Mouse (Mus musculus): ENCODE data around the gene Bpi. TPM values are rescaled to one million over a fixed set of nuclear protein-coding genes. Genes with fewer than 3 reads are reported as not detected.

Bpi gene
- polyA plus RNA-seq, 1 experiment from 2014 or later, result not detected

DNA sequence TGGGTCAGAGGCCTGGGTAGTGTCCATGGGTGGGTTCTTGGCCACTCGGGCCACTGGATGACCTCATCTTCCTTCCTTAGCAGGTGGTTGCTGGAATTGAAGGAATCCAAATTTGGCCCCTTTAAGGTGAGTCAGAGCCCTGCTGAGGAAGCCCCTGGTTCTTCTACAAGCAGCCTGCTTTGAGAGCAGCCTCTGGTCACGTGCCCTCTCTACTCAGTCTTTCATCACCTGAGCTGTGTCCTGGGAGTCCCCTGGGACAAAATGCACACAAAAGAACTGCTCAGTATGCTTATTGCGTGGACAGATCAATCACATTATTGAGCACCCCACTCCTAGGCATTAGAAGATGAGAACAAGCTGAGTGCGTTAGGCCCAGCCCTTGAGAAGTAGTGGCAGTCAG, 19.0 kb downstream of the Bpi start:
- no peaks in the 10 kb centered on the region for H3K36me3 ChIP-seq (ENCODE audit: control insufficient read depth, insufficient read depth, low read length)
- no peaks in the 10 kb centered on the region for H3K9me3 ChIP-seq (ENCODE audit: control insufficient read depth, low read length)
- ATAC-seq, result no peak
- no peak overlapping the region for H3K27ac ChIP-seq (ENCODE audit: low read length)
- no peaks in the 10 kb centered on the region for H3K4me1 ChIP-seq (ENCODE audit: control insufficient read depth, insufficient read depth, low read length)
- no peaks in the 10 kb centered on the region for H3K27me3 ChIP-seq (replicated peaks; ENCODE audit: control insufficient read depth, insufficient read depth, low read length)
- 74% methylated on average over 4 of the region's 4 CpGs for WGBS
- no peak overlapping the region for H3K4me2 ChIP-seq (ENCODE audit: low read depth, low read length)
- no peak overlapping the region for H3K4me3 ChIP-seq (ENCODE audit: low read length)
- no peak overlapping the region for H3K9ac ChIP-seq (ENCODE audit: low read depth, low read length)

- no peak overlapping the region for H3K27ac ChIP-seq (ENCODE audit: low read length)
- no peak overlapping the region for H3K9ac ChIP-seq (ENCODE audit: low read depth, low read length)
- H3K4me1 ChIP-seq (ENCODE audit: control insufficient read depth, insufficient read depth, low read length), result no peaks in the 10 kb centered on the region
- no peaks in the 10 kb centered on the region for H3K9me3 ChIP-seq (ENCODE audit: control insufficient read depth, low read length)
- no peak for ATAC-seq
- H3K4me2 ChIP-seq (ENCODE audit: low read depth, low read length), result no peak overlapping the region
- H3K4me3 ChIP-seq (ENCODE audit: low read length), result no peak overlapping the region
- H3K36me3 ChIP-seq (ENCODE audit: control insufficient read depth, insufficient read depth, low read length), result no peaks in the 10 kb centered on the region
- H3K27me3 ChIP-seq (replicated peaks; ENCODE audit: control insufficient read depth, insufficient read depth, low read length), result no peaks in the 10 kb centered on the region
- 87% methylated on average over 4 of the region's 4 CpGs for WGBS
Observed at GRCm38 (mm10) chr2:158279656-158280055, 21.8 kb downstream of the Bpi start.

GRCm38 (mm10) chr2:158281497-158282205, 23.8 kb downstream of the Bpi start:
- Histone ChIP-seq H3K27me3 (replicated peaks; ENCODE audit: control insufficient read depth, insufficient read depth, low read length) (no peaks in the 10 kb centered on the region), H3K4me2 (ENCODE audit: low read depth, low read length) (no peak overlapping the region), H3K4me1 (ENCODE audit: control insufficient read depth, insufficient read depth, low read length) (no peaks in the 10 kb centered on the region), H3K9ac (ENCODE audit: low read depth, low read length) (no peak overlapping the region), H3K27ac (ENCODE audit: low read length) (no peak overlapping the region), H3K9me3 (ENCODE audit: control insufficient read depth, low read length) (no peaks in the 10 kb centered on the region), H3K36me3 (ENCODE audit: control insufficient read depth, insufficient read depth, low read length) (no peaks in the 10 kb centered on the region), H3K4me3 (ENCODE audit: low read length) (no peak overlapping the region)
- no peak for ATAC-seq
- 62% methylated on average over 16 of the region's 16 CpGs for WGBS

- 76% methylated on average over 7 of the region's 7 CpGs for WGBS
- H3K4me3 ChIP-seq (ENCODE audit: low read length), result no peak overlapping the region
- ATAC-seq, result no peak
- no peaks in the 10 kb centered on the region for H3K27me3 ChIP-seq (replicated peaks; ENCODE audit: control insufficient read depth, insufficient read depth, low read length)
- H3K4me1 ChIP-seq (ENCODE audit: control insufficient read depth, insufficient read depth, low read length), result no peaks in the 10 kb centered on the region
- no peak overlapping the region for H3K27ac ChIP-seq (ENCODE audit: low read length)
- no peak overlapping the region for H3K9ac ChIP-seq (ENCODE audit: low read depth, low read length)
- no peaks in the 10 kb centered on the region for H3K9me3 ChIP-seq (ENCODE audit: control insufficient read depth, low read length)
- H3K36me3 ChIP-seq (ENCODE audit: control insufficient read depth, insufficient read depth, low read length), result no peaks in the 10 kb centered on the region
- H3K4me2 ChIP-seq (ENCODE audit: low read depth, low read length), result no peak overlapping the region
Observed at GRCm38 (mm10) chr2:158283136-158283535, 25.2 kb downstream of the Bpi start.

DNA sequence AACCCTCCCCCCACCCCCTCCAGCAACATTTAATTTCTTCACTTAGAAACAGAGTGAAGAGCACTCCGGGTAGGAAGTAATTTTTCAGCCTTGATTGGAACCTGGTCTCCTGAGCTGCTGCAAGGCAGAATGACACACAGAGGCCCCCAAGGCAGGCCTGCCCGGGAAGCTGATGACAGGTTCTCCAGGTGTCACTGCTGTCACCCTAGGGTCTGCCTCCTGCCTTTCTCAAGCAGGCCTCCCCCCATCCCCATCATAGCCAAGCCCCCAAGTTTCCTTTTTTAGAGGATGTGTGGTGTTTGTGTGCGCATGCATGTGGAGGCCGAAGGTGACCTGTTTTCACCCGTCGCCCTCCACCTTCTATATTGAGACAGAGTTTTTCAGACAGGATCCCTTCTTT, 25.9 kb downstream of the Bpi start:
- no peaks in the 10 kb centered on the region for H3K4me1 ChIP-seq (ENCODE audit: control insufficient read depth, insufficient read depth, low read length)
- no peaks in the 10 kb centered on the region for H3K9me3 ChIP-seq (ENCODE audit: control insufficient read depth, low read length)
- no peaks in the 10 kb centered on the region for H3K27me3 ChIP-seq (replicated peaks; ENCODE audit: control insufficient read depth, insufficient read depth, low read length)
- 81% methylated on average over 6 of the region's 6 CpGs for WGBS
- H3K27ac ChIP-seq (ENCODE audit: low read length), result no peak overlapping the region
- H3K4me3 ChIP-seq (ENCODE audit: low read length), result no peak overlapping the region
- H3K4me2 ChIP-seq (ENCODE audit: low read depth, low read length), result no peak overlapping the region
- H3K9ac ChIP-seq (ENCODE audit: low read depth, low read length), result no peak overlapping the region
- ATAC-seq, result no peak
- no peaks in the 10 kb centered on the region for H3K36me3 ChIP-seq (ENCODE audit: control insufficient read depth, insufficient read depth, low read length)

DNA sequence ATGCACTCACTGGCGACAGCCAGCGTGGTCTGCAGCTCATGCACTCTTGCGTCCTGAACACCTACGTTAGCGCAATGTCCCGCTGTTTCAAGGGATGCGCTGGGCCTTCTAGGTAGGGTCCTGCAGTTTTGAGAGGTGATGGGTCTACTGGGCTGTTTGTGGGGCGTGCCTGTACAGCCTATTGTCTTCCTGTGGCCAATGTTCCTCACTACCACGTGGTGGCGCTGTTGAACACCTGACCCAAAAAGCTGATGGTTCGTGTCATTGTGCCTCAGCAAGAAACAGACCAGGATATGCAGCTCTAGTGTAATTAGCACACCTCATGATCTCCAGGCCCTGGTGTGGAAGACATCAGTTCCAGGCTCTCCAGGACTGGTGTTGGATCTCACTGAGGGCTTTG, 26.7 kb downstream of the Bpi start:
- 19% methylated on average over 11 of the region's 11 CpGs for WGBS
- ATAC-seq, result 0 out of 2 replicates have a peak, but pooled peaks have one; percentile 23
- Histone ChIP-seq H3K4me1 (ENCODE audit: control insufficient read depth, insufficient read depth, low read length) (no peaks in the 10 kb centered on the region), H3K27ac (ENCODE audit: low read length) (no peak overlapping the region), H3K36me3 (ENCODE audit: control insufficient read depth, insufficient read depth, low read length) (no peaks in the 10 kb centered on the region), H3K27me3 (replicated peaks; ENCODE audit: control insufficient read depth, insufficient read depth, low read length) (no peaks in the 10 kb centered on the region), H3K4me3 (ENCODE audit: low read length) (no peak overlapping the region), H3K9me3 (ENCODE audit: control insufficient read depth, low read length) (no peaks in the 10 kb centered on the region), H3K9ac (ENCODE audit: low read depth, low read length) (no peak overlapping the region), H3K4me2 (ENCODE audit: low read depth, low read length) (no peak overlapping the region)

GRCm38 (mm10) chr2:158285655-158286054, 27.8 kb downstream of the Bpi start:
- WGBS, result 65% methylated on average over 6 of the region's 6 CpGs
- H3K27me3 ChIP-seq (replicated peaks; ENCODE audit: control insufficient read depth, insufficient read depth, low read length), result no peaks in the 10 kb centered on the region
- ATAC-seq, result no peak

DNA sequence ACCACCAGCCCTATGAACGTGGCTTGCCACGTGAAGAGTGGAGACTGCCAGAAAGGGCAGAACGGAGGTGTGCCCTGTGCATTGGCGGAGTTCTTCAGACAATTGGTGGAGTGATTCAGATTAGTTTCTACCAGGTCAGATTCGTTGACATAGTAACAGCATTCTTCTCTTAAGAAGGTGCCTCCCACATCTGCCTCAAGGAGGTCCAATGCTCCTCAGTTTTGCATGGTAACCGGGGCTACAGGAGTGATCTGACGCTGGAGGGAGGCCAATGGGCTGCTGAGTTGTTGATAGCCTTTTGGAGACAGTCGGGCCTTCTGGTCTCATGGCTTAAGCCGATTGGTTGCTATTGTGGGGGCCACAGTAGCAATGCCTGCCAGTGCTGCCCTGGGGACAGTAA, 37.8 kb downstream of the Bpi start:
- 55% methylated on average over 9 of the region's 9 CpGs for WGBS
- no peaks in the 10 kb centered on the region for H3K36me3 ChIP-seq (ENCODE audit: control insufficient read depth, insufficient read depth, low read length)
- no peaks in the 10 kb centered on the region for H3K9me3 ChIP-seq (ENCODE audit: control insufficient read depth, low read length)
- no peak overlapping the region for H3K4me2 ChIP-seq (ENCODE audit: low read depth, low read length)
- no peaks in the 10 kb centered on the region for H3K27me3 ChIP-seq (replicated peaks; ENCODE audit: control insufficient read depth, insufficient read depth, low read length)
- no peak overlapping the region for H3K9ac ChIP-seq (ENCODE audit: low read depth, low read length)
- no peak for ATAC-seq
- no peak overlapping the region for H3K27ac ChIP-seq (ENCODE audit: low read length)
- H3K4me3 ChIP-seq (ENCODE audit: low read length), result no peak overlapping the region
- no peaks in the 10 kb centered on the region for H3K4me1 ChIP-seq (ENCODE audit: control insufficient read depth, insufficient read depth, low read length)

More at GRCm38 (mm10) chr2:158285655-158286054, 27.8 kb downstream of the Bpi start:
- Histone ChIP-seq H3K27ac (ENCODE audit: low read length) (no peak overlapping the region), H3K4me2 (ENCODE audit: low read depth, low read length) (no peak overlapping the region), H3K36me3 (ENCODE audit: control insufficient read depth, insufficient read depth, low read length) (no peaks in the 10 kb centered on the region), H3K4me3 (ENCODE audit: low read length) (no peak overlapping the region), H3K9ac (ENCODE audit: low read depth, low read length) (no peak overlapping the region), H3K4me1 (ENCODE audit: control insufficient read depth, insufficient read depth, low read length) (no peaks in the 10 kb centered on the region), H3K9me3 (ENCODE audit: control insufficient read depth, low read length) (no peaks in the 10 kb centered on the region)

DNA sequence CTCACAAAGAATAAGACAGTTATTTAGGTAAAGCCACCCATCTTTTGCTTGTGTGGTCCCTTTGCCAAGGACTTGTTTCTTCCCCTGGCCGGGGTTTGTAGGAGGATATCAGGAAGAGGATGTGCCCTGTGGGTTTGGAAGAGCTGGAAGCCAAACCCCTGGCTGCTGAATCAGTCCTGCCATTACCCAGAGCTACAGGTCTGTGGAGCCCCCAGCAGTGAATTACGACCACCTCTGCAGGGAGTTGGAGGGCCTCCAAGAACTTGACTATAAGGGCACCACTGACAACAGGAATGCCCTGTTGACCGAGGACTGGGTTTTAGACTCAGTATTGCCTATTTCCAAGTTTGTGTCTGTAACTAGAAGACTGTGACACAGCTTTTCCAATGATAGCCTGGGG, 41.3 kb downstream of the Bpi start:
- H3K4me2 ChIP-seq (ENCODE audit: low read depth, low read length), result no peak overlapping the region
- no peak overlapping the region for H3K9ac ChIP-seq (ENCODE audit: low read depth, low read length)
- WGBS, result 84% methylated on average over 3 of the region's 3 CpGs
- H3K27me3 ChIP-seq (replicated peaks; ENCODE audit: control insufficient read depth, insufficient read depth, low read length), result no peaks in the 10 kb centered on the region
- no peaks in the 10 kb centered on the region for H3K4me1 ChIP-seq (ENCODE audit: control insufficient read depth, insufficient read depth, low read length)
- no peaks in the 10 kb centered on the region for H3K36me3 ChIP-seq (ENCODE audit: control insufficient read depth, insufficient read depth, low read length)
- no peak overlapping the region for H3K4me3 ChIP-seq (ENCODE audit: low read length)
- no peak overlapping the region for H3K27ac ChIP-seq (ENCODE audit: low read length)
- no peak for ATAC-seq
- no peaks in the 10 kb centered on the region for H3K9me3 ChIP-seq (ENCODE audit: control insufficient read depth, low read length)

DNA sequence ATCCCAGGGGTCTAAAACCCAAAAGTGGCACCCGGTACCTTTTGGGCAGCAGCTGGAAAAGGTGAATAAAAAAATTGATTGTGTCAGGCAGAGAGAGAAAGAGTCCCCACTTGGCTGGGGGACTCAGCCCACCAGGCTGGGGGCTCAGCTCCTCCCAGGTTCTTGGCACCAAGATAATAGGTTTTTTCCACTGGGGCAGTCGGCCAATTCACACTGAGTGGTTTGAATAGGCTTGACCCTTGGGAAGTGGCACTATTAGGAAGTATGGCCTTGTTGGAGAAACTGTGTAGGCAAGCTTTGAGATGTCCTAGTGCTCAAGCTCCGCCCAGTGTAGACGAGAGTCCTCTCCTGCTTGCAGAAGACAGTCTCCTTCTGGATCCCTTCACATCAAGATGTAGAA, 41.8 kb downstream of the Bpi start:
- WGBS, result 81% methylated on average over 4 of the region's 4 CpGs
- no peak overlapping the region for H3K27ac ChIP-seq (ENCODE audit: low read length)
- H3K27me3 ChIP-seq (replicated peaks; ENCODE audit: control insufficient read depth, insufficient read depth, low read length), result no peaks in the 10 kb centered on the region
- no peak overlapping the region for H3K4me2 ChIP-seq (ENCODE audit: low read depth, low read length)
- H3K9ac ChIP-seq (ENCODE audit: low read depth, low read length), result no peak overlapping the region
- ATAC-seq, result no peak
- H3K4me1 ChIP-seq (ENCODE audit: control insufficient read depth, insufficient read depth, low read length), result no peaks in the 10 kb centered on the region
- H3K4me3 ChIP-seq (ENCODE audit: low read length), result no peak overlapping the region
- H3K9me3 ChIP-seq (ENCODE audit: control insufficient read depth, low read length), result no peaks in the 10 kb centered on the region
- no peaks in the 10 kb centered on the region for H3K36me3 ChIP-seq (ENCODE audit: control insufficient read depth, insufficient read depth, low read length)
